Mouse (Mus musculus): ENCODE measurements around the gene Micall2.
"Not testable (repeated sequence)": the region's sequence is repeated elsewhere in the genome, so short reads cannot be mapped to it uniquely, and the experiment has no call there.

Gene Micall2

DNA sequence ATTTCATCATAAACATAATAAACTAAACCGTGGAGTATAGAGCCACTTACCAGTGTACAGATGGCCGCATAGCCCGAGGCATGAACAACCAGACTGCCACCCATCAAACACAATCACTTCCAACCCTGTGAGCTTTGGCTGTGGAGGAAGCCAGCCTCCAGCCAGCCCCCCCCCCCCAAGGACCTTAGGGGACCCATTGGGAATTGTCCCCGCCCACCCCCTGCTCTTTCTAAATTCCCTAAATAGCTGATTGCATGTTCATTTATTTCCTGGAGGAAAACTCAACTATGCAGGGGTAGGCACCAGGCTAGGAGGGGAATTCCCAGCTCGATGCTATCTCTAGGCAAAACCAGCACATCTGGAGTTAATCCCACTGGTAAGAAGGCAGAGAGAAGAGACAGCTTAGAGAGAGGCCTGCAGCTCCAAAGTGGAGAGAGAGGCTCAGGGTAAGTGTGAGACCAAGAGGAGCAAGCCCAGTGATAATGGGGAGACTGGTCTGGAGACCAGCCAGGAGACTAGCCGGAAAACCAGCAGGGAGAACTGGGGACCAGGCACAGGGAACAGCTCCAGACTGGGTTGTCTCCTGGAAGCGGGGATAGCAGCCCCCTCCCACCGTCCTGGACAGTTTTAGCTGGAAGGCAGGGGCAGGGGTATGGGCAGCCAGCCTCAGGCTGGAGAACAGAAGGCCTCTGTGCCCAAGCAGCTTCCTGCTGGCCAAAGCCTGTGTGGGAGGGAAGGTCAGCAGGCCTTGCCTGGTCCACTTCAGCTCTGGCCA is 5.2 kb downstream of the Micall2 start:
- DNase-seq (ENCODE audit: low spot score in 2 of 2), result peak in 1 of 2 experiments; percentile 60

- no peak for DNase-seq (ENCODE audit: low spot score in 2 of 2)
Measured at GRCm38 (mm10) chr5:139727261-139727660, 8.9 kb downstream of the Micall2 start.

- no peak for DNase-seq (ENCODE audit: low spot score in 2 of 2)
Measured at GRCm38 (mm10) chr5:139726186-139726585, 9.9 kb downstream of the Micall2 start.

DNA sequence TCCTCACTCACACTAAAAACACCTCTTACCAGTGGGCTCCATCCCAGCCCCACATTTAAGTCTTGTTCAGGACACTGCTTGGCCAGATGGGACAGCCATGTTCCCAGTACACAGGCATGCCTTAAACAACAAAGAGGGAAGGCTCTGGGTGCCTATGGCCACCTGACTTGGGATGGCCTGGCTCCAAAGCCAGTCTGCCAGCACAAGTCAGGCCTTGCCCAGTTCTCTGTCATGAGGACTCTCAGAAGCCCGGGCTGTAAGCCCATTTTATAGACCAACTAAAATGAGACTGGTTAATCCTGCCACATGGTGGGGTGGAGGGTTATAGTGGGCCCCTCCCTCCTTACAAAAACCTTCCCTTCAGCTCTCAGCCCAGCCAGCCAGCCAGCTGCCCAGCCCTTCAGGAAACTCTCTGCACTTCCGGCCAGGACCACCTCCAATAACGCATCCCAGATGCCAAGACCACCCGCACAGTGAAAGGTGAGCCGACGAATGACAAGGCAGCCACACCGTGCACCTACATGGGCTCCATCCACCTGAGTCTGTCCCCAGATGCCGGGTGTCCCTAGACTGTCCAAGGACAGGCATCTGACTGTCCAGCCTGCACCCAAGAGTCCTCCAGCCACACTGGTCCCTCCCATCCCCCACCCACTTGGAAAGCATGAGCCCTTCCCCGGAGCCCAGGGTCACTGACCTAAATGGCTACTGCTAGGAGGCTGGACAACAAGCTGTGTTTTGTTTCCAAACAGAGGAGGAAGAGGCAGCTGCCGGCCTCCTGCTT is 11.6 kb downstream of the Micall2 start:
- DNase-seq (ENCODE audit: low spot score in 2 of 2), result no peak

DNA sequence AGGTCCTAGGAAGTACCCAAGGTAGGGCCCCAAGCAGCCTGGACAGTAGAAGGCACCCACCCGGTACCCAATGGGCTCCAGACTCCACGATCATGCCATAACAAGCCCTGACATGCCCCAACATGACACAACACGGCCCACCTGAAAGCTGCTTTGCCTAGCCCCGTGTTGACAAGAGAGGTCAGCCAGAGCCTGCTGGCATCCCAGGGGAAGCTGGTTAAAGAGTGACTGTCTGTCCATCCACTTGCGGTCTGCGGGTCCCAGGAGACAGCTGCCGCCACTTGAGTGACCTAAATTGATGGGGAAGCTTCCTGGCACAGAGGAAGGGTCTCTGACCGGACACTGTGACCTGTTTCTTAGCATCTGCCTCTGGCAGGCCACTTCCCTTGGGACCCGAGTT is 13.0 kb downstream of the Micall2 start:
- DNase-seq (ENCODE audit: low spot score in 2 of 2), result no peak

GRCm38 (mm10) chr5:139722709-139723108 is 13.4 kb downstream of the Micall2 start:
- DNase-seq (ENCODE audit: low spot score in 2 of 2), result no peak

DNA sequence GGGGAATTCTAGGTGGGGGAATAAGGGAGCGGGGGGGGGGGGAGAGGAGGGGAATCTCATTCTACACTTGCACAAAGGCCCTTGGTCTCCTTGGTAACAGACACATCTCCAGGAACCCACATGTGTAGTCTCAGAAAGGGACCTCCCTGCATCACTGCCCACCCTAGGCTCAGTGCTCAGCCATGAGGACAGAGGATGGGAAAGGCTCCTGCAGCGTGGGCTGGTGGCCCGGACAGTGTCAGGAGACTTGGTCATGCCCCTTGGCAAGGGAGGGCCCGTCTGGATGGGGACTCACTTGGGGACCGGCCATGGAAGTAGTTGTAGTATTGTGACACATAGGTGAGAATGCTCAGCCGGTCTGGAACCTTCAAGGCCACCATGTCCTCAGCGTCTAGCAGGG is 17.2 kb downstream of the Micall2 start:
- peak in 1 of 2 experiments; percentile 62 for DNase-seq (ENCODE audit: low spot score in 2 of 2)

- no peak for DNase-seq (ENCODE audit: low spot score in 2 of 2)
Measured at GRCm38 (mm10) chr5:139718540-139718939, 17.6 kb downstream of the Micall2 start.

DNA sequence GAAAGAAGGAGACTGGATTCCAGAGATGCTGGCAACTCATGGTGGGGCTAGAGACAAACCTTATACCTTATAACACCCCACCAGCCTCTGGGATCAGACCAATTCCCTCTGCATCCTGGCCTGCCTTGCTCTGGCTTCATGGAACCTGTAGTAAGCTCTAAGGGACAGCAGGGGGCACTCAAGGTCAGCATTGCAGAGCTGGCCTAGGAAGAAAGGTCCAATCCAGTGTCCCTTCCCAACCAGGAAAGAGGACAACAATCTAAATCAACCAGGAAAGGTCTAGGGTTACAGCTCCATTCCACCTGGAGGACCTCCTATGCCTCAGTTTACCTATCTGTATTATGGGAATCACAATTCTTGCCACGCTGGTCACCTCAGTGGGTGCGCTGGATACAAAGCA is 18.4 kb downstream of the Micall2 start:
- peak in 1 of 2 experiments; percentile 77 for DNase-seq (ENCODE audit: low spot score in 2 of 2)

- DNase-seq (ENCODE audit: low spot score in 2 of 2), result no peak
Measured at GRCm38 (mm10) chr5:139706496-139706895, 29.6 kb downstream of the Micall2 start.

- peak in 1 of 2 experiments; percentile 77 for DNase-seq (ENCODE audit: low spot score in 2 of 2)
Measured at GRCm38 (mm10) chr5:139702905-139703304, 33.2 kb downstream of the Micall2 start.

GRCm38 (mm10) chr5:139702236-139702635 is 33.9 kb downstream of the Micall2 start:
- DNase-seq (ENCODE audit: low spot score in 2 of 2), result no peak

DNA sequence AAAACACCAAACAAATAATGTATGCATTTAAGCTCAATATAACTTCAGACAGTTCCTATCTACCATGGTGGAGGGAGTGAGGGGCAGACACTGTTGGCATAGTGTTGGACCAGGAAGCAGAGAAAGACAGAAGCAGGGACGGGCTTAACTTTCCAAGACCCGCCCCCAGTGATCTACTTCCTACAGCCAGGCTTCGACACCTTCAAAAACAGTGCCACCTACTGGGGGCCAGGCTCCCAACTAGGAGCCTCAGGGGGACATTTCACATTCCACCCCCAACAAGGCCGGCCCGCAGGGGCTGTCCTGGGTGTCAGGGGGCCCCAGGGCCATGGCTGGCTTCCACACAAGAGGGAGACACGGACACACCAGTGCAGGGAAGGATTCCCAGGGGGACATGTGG is 39.2 kb downstream of the Micall2 start:
- no peak for DNase-seq (ENCODE audit: low spot score in 2 of 2)

GRCm38 (mm10) chr5:139695876-139696275 is 40.3 kb downstream of the Micall2 start:
- not testable (repeated sequence) for DNase-seq (ENCODE audit: low spot score in 2 of 2)

DNA sequence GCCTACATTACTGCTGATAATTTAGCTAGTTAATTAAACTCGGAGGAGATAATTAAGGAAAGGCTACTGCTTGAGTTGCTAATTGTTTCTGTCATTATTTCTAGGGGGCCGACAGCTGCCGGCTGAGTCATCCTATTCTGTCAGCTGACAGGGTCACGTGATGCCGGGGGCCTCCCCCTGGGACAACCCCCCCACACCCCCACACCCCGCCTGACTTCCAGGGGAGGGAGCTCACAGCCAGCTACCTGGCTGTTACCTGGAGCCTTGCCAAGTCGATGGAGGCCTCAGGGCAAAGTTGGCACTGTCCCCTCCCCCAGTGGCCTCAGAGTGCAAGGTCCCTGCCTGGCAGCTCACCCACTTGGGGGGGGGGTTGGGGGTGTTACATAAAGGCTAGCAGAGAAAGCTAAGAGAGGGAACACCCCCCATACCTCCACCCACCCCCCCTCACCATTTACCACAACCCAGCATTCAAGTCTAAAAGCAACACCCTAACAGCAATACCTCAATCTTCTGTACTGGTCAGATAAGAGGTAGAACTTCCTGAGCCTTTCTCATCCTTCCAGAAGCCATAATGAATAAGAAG is 41.1 kb downstream of the Micall2 start:
- no peak for DNase-seq (ENCODE audit: low spot score in 2 of 2)

DNA sequence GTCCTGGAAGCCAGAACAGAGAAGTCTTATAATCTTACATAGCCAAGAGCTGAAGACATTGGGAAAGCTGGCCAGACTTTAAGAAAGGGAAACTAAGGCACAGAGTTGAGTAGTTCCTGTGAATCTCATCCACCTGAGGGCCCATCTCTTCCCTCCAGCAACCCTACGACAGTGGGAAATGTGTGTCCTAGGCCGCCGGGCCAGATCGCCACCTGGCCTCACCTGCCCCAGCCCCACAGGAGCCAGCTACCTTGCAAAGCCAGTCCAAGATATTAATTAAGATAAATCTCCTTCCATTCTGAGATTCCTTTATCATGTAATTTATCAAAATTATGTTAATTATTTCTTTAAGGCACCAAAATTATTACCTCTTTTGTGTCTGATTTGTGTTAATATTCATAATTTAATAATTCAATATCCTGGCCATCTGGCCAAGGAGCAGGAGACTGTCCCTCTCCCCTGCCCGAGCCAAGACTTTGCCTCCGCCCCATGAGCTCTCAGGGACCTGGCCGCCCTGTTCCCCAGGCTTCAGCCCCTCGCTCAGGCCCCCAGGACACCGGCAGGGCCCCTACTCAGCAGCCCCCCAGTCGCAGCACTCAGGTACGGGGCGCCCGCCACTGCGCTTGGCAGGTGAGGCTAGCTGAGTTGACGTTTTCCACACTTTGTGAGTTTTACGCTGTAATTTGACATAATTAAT is 41.7 kb downstream of the Micall2 start:
- DNase-seq (ENCODE audit: low spot score in 2 of 2), result no peak

DNA sequence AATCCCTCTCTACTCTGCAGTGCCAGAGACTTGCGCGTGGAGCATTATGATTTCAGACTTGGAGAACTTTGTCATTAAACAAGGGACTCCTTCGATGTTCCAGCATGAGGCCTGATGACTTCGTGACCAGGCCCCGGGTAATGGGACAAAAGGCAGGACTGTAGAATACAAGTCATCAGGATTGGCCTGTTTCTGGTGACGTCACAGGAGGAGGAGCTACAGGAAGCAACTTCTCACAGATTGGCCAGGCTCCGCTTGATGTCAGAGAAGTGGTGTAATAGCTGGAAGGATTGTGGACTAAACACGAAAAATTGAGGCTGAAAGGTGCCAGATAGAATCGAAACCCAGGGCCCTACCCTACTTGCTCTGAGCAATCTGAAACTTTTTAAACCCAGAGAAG is 45.3 kb downstream of the Micall2 start:
- no peak for DNase-seq (ENCODE audit: low spot score in 2 of 2)

DNA sequence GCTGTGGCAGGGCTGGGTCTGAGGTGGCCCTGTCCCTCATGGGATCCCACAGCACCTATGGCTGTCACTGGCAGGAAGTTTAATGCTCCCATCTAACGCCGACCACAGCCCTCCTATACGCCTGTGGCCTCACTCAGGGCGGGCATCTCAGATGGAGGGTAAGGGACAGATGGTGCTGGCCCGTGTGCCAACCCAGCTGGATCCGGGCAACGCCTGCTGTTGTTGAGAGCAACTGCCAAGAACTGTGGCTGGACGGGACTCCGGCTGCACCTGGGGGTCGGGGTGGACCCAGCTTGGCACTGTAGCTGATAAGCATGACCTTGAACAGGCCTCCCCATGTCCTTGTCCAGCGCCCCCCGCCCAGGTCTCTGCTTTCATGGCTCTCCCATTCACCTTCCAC is 47.8 kb downstream of the Micall2 start:
- DNase-seq (ENCODE audit: low spot score in 2 of 2), result no peak

DNA sequence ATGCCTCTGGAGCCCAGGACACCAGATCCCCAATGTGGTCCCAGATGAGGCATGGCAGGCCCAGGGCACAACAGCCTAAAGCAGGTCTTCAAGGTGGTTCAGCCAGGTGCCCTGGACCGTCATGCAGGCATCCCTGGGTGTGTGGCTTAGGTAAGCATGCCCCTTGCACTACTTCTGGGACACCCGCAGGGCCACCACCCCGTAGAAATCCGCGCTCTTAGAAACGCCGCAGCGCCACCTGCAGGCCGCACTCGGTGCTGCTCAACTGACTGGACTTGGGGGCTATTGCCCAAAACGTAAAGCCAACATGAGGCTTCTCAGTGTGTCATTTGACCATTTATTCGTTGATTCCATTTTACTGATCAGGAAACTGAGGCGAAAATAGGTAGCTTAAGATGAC is 48.5 kb downstream of the Micall2 start:
- DNase-seq (ENCODE audit: low spot score in 2 of 2), result peak; percentile 54 to 86

DNA sequence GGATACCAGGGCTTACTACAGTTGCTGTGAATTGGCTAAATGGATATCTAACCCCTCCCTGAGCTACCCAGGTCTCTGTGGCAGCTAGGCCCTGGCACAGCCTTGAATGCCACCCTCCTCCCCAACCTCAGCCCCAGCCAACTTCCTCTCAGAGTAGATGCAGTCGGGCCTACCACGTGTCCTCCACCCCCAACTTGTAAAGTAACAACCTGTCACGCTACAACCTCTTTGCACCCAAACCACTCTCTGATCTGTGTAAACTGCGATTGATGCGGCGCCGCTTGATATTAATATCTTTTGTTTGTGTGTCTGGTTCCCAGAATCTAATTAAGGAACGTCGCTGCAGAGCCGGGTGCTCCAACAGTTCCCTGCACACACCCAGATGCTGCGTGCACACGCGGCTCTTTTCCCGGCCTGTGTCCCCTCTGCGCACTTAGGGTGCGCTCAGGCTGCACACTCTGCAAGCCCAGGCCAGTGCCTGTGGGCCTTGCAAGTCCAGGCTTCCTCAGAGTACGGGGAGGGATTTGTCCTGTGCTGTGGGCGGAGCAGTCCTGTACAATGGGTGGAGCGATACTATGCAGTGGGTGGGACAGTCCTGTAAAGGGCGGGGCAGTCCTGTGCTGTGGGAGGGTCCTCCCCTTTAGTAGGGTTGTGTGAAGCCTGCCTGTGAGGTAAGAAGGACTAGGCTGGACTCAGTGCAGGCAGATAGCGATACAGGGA is 49.4 kb downstream of the Micall2 start:
- DNase-seq (ENCODE audit: low spot score in 2 of 2), result peak in 1 of 2 experiments; percentile 24

GRCm38 (mm10) chr5:139683228-139683627 is 52.9 kb downstream of the Micall2 start:
- no peak for DNase-seq (ENCODE audit: low spot score in 2 of 2)

DNA sequence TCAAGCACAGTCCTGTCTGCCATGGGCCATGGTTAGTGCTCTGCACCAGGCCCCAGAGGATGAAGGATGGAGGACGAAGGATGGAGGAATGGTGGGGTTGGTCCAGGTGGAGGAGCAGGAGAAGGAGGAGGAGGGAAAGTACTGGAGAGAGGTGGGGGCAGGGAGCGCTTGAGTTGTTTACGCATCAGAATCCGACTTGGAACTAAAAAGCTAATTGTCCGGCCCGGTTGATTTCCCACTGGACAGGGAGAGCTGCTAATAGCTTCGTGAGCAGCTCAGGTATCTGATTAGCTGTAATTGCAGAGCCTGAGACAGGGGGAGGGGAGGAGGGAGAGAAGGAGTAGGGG is 53.5 kb downstream of the Micall2 start:
- no peak for DNase-seq (ENCODE audit: low spot score in 2 of 2)

Data from spleen, postnatal 4 days (tissue).